Mouse (Mus musculus) left cerebral cortex, adult 11 months (tissue): ENCODE results near the gene Rhobtb1.

Source experiments
- DNase-seq: peaks from one replicate; pipeline ENCODE4 v3.0.0; 2022; ENCODE audit warnings: low spot score

Gene Rhobtb1

DNA sequence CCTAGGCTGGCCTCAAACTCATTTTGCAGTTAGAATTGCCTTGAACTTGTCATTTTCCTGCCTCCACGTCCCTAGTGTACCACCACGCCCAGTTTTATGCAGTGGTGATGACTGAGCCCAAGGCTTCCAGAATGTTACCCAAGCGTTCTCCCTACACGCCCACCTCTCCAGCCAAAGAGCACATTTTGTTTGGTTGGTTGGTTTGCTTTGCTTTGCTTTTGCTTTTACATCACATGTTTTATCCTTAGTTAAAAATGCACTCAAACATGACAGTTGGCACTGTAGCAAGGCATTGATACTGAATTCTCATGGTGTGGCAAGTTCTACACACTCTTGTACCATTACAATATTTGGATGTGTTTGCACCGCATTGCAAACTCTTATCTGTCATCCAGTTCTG is 12.0 kb downstream of the Rhobtb1 start:
- no peak for DNase-seq

DNA sequence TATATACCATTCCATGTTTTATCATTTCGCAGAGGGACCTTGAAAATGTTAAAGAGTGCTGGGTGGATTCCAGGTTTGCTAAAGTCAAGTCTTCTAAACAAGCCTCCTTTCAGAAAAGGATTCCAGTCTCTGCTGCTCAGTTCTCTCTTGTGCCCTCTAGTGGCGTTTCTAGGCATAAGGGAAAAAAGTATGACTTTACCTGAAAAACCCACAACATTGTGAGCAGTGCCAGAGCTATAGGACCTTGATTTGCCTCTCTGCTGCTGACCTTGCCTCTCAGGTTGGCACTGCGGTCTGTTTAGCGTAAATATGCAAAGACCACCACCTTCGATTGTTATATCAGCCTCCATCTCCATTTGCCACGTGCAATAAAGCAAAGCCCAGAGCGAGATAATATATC is 13.9 kb downstream of the Rhobtb1 start:
- DNase-seq, result no peak

DNA sequence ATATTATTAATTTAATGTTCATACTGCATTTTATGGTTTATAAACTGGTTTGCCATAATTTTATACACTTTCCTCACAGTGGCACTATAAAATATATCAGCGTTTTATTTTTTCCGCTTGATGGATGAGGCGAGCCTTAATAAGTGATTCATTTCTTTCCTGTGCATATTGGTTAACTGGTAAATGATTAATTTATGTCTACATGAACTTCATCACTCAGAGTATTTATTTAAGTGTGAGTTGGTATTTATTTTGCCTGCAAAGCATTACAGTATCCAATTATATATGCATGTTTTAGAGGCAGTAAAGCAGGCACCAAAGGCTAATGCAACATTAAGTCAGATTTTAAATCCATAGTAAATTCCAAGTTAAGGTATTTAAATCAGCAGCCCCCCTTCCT is 14.6 kb downstream of the Rhobtb1 start:
- no peak for DNase-seq

DNA sequence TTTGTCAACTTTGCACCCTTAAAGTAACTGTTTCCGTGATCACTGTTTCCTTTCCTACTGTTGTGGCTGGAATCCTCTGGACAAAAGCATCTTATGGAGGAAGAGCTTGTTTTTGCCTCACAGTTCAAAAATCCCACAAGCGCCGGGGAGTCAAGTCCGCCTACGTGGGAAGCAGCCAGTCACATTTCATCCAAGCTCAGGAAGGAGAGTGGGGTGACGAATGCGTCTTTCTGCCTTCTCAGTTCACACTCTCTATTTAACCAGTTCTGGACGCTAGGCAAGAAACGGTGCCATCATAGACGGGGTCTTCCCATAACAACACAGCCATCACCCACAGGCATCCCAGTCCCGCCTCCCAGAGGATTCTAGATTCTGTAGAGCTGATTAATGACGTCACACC is 15.3 kb downstream of the Rhobtb1 start:
- DNase-seq, result no peak

DNA sequence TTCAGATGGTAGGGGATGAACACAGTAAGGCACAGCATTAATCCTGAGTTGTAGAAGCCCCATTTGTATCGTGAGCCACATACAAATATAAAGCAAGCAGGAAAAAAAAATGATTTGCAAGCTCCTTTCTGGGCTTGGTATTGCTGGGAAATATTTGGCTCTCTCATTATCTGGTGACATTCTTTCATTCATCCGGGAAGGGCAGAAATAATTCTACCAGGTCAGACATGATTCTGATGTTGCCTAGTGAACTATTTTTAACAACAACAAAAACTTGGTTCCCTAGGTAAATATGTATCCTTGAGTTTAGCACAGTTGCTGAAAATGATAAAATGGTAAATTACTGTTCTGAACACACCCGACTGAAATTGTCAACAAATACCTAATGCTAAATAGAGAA is 21.2 kb downstream of the Rhobtb1 start:
- no peak for DNase-seq

DNA sequence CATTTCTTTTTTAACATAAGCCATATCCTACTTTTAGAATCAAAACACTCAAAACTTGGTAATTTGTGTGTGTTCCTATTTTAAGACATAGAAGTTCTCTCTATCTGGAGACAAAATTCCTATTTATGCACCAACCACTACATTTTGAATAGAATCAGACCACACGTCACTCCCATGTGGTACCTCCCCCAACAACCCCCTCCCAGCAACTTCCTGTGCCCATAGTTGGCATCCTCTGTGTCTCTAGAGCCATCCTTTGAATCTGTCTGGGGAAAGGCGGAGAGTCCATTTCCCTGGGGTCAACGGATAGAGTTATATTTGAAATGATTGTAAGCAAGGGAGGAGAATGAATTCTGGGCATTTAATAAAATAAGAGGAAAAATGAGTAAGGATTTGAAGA is 24.9 kb downstream of the Rhobtb1 start:
- DNase-seq, result no peak

DNA sequence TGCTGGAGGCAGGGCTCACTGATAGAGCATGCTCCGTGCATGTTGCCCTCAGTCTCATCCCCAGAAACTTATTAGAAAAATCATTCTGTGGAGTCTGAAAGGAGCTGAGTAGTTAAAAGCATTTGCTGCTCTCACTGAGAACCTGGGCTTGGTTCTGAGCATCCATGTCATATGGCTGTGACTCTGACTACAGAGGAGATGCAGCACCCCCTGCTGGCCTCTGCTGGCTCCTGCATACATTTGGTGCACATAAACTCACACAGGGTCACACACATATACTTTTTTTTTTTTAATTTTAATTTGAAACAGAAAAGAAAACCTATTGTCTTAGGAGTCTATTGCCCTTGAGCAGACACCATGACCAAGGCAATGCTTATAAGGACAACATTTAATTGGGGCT is 28.1 kb downstream of the Rhobtb1 start:
- no peak for DNase-seq

DNA sequence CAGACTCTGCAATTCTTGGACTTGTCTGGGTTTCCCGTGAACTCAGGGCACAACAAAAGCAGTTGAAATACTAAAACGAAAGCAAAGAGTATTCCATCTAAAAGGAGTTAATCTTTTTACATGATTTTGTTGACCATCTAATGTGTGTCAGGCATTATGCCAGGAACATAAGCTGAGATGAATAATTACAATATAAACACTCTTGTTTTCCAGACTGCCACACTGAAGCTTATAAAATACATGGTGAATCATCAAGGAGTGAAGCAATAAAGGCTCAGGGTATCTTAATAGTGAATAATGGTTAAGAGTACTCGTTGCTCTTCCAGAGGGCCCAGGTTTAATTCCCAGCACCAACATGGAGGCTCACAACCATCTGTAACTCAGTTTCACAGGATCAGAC is 29.8 kb downstream of the Rhobtb1 start:
- no peak for DNase-seq

DNA sequence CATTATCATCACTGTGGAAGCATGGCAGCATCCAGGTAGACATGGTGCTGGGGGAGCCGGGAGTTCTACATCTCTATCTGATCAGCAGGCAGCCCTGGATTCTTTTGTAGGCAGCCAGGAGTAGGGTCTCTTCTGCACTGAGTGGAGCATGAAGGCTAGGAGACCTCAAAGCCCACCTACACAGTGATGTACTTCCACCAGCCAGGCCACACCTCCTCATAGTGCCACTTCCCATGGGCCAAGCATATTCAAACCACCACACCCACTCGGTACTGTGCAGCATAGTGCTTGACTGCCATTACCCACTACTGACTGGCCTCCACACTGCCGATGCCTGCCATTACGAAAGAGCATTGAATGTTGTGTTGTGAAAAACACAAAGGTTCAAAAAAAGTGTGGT is 33.7 kb downstream of the Rhobtb1 start:
- no peak for DNase-seq

DNA sequence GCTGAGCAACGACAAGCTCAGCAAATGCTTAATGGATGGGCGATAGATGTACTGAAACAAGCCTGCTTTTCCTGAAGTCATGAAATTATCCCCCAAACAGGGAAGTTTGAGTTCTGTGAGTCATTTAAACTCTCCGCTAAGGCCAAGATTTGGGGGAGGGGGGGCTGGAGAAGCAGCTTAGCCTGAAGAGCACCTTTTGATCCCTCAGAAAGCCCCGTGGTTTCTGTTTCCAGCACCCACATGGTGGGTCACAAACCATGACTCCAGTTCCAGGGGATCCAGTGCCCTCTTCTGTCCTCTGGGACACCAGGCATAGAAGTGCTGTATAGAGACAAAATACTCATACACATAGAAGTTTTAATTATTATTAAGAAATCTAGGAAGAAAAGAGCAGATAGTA is 34.2 kb downstream of the Rhobtb1 start:
- no peak for DNase-seq

DNA sequence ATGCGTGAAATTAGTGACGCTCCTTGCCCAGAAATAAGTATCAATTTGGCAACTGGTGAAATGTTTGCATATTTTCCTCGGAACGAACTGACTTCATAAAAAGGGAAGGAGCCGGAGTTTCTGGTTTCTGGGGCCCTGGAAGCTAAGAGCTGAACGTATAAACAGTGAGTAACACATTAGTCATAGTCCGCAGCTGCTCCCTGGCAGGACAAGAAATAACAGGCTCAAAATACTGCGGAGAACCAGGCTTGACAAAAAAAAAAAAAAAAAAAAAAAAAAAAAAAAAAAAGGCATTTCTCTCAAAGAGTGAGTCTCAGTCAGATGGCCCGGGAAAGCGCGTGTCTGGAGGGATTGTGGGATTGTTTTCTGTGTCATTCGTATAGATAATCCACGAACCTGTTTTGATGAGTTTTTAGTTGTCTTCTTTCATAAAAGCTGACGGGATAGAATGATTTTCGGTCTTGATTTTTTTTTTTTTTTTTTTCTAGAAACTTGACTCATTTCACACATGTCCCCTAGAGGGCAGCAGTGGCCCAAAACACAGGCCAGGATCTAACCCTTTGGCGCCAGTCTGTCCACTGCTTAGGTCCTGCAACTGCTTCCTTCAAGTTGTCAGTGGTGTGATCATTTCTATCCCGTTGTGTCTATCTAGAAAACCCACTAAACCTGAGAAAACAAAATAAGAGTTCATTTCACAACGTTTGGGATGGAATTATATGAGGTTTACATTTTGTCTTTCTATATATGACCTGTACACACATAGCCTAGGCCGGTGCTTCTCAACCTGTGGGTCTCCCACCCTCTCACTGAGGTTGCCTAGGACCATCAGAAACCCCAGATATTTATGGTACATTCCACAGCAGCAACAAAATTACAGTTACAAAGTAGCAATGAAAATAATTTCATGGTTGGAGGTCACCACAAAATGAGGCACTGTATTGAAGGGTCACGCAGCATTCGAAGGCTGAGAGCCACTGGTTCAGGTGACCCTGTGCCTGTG is 35.0 kb downstream of the Rhobtb1 start:
- DNase-seq, result peak; percentile 45

DNA sequence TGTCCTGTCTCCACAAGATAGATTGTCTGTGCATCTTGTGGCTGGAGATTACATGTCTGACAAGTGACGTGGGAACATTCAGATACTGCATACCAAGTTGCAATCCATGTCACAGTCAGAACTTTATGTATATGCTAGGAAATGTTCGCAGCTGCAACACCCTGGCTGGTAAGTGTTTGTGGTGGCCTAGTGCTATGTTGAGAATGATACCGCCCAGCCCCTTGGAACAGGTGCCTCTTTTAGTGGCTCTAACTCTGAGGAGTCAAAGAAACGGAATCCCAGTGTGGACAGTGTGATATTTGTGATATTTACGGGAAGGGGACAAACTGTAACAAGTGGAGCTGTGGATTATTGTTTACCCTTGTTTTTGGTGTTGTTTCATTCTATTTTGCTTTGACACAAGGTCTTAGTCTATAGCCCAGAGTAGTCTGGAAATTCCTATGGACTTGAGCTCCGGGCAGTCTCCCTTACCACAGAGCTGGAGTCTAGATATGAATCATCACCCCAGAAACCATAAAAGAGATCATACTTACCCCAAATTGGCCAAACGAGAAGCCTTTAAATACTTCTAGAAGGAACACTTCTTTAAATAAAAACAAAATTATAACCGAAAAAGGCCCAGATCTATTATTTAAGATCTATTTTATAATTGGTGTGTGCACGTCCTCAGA is 36.7 kb downstream of the Rhobtb1 start:
- DNase-seq, result no peak

DNA sequence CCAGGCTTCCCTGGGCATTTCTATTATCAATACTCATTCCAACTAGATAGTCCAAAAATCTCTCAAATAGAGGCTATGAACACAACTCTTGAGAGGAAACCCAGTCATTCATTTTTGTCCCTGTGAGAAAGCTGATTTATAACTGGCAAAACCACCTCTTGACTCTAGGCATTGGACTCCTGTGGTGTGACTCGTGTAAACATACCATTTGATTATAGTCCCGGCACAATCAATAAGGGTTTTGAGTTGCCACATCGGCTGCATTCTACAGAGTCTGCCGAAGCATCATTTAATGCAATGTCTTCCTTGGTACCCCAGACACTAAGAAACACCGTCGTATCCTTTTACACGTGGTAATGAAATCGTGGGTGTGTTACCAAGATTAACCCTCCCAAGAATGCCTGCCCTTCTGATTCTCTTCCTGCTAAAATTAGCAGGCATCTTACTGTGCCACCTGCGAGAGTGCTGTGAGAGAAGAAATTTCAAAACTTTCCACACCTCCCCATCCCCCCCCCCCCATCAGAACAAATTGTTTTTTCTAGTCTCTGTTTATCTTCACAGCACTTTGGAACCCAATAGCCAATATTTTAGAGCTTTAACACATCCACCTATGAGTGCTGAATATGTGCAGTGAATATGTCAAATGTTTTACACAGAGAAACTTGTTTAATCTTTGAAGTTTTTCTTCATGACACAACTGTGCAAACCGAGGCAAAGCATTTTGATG is 39.4 kb downstream of the Rhobtb1 start:
- DNase-seq, result no peak

DNA sequence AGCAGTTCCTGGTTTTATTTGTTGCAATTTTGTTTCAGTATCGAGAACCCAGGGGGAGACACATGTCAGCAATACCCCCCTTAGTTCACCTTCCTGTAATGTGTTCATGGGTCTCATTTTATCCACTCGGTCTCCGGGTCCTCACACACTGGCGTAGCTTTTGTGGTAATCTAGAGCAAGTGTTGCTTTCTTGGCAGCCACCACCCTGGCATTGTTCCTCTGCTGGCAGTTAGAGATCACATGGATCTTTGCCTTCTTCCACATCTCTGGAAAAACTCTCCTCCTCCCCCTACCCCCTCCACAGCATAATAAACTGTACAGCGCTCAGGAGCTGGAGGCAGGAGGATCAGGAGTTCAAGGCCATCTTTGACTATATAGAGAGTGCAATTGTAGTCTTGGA is 41.0 kb downstream of the Rhobtb1 start:
- DNase-seq, result no peak

DNA sequence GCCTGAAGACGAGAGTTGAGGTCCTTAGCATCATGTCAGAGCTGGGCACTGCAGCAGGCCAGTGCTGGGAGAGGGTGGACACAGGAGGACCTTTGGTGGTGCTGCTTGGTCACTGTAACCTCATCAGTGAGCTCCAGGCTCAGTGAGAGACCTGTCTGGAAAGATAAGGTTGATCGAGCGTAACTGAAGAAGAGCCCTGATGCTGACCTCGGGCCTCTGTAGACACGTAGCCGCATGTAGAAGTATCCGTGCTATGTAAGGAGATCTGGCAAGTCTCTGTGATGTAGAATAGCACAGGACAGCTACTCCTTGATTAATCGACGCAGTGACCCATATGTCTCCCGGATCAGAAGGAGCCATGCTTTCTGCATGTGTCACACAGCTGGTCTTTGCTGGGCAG is 42.5 kb downstream of the Rhobtb1 start:
- no peak for DNase-seq

DNA sequence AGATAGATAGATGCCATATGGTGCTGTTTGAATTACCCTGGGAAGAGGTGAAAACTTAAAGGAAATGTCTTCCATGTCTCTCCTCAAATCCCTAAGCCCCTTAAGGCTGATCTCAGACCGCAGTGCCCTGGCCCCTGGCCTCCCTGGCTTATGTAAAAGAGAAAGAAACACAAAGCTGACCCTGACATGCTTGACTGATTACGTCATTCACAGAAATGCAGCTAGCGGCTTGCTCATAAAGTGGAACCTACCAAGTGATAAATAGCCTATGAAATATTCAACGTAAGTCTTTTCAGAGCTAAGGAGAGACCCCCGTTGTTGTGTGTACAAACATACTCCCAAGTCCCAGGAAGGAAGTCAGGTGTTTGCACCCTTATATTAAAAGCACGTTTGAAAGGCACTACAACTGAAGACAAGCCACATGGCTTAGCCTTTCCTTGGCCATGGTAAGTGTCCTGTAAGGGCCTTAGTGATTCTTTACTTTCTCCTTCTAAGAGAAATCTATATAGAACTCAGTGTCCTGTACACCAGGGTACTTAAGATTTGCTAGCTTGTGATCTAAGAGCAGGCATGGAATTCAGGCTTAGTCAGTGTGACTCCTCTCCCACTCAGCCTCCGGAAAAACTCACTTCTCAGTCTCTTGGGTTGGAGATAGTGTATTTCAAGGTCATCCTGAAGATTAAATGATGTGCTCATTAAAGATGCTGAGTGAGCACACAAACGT is 53.6 kb downstream of the Rhobtb1 start:
- DNase-seq, result no peak

DNA sequence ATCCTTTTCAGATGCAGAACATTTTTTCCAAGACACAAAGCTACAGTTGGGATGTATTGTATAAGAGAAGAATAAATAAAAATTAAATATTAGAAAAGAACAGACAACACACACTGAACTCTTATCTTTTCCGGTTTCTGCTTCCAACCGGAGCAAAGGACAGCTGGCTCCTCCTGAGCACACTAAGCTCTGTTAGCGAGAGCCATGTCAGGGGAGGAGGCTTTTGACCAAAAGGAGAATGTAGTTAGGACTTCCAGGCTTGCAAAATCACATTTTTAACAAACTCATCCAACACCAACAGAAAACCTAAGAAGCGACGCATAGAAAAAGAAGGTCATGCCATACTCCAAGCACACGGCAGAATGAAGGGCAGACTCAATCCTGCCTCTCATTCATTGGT is 54.8 kb downstream of the Rhobtb1 start:
- no peak for DNase-seq

DNA sequence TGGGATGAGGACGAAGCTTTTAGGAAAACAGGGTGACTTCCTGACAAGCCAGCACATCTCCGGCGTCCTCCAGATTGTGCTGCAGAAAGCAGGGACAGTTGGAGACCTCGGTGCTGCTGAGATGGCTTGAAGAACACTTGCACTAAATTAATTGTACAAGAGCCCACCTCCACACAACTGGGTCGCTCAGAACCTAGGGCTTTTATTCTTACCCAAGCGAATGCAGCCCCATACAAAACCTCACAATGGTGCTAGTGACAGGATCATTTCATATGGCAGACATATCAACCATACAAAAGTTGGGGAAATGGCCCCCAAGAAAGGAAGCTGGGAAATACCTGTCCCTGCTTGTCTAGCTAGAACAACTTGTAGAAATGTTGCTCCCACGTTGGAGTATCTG is 56.2 kb downstream of the Rhobtb1 start:
- DNase-seq, result no peak

DNA sequence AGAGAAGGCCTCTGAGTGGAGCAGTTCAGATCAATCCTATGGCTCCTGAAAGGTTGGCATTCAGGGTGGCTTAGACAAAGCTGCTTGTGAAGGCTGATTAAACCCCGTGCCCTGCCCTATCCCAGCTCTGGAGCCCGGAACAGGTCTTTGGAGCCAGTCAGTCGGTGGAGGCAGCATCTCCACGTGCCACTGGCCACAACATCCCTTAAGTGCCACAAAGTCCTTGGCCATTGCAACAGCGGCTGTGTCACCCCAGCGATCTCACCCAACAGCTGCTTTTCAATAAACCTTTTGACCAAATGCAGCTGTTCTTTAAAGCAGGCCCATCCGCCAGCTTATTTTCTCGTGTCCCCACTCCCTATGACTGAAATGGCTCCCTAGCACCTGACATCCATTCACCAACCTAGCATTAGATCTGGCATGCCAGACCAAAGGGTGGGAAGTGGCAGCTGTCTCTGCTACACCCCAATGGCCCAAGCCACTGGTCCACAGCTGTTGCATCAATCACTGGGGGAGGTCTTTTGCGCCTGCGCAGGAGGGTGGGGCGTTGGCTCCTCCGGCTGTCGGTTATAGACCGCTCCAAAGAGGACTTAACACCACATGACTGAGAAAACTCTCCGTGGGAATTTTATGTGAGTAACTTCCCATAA is 56.9 kb downstream of the Rhobtb1 start:
- no peak for DNase-seq

DNA sequence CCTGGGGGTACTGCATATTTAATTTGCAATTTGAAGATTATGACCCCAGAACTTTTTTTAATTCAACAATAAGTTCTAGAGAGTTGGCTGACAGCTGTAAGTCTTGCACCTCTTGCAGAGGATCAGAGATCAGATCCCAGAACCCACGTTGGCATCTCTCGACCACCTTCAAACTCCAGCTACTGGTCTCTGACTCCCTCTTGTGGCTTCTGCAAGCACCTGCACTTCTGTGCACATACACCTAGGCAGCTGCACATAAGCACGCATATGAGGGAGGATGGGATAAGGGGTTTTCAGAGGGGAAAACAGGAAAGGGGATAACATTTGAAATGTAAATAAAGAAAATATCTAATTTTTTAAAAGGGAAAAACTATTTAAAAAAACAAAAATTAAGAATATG is 57.5 kb downstream of the Rhobtb1 start:
- DNase-seq, result no peak

DNA sequence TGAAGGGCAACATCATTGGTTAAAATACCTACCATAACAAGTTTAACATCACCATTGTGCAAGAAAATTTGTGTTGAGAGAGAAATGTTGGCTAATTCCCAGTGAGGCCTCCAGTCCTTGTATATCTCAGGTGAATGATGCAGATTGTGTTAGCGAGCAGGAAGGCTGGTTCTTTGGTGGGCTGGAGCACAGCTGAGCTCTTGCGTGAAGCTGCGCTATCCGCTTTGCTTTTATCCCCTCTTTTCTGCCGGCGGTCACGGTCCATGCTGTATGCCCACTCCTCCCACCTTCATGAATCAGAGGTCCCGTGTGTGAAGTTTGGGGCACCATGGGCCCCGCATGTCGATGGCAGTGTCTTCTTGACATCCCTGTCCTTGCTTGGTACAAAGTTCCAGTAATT is 58.8 kb downstream of the Rhobtb1 start:
- DNase-seq, result no peak

DNA sequence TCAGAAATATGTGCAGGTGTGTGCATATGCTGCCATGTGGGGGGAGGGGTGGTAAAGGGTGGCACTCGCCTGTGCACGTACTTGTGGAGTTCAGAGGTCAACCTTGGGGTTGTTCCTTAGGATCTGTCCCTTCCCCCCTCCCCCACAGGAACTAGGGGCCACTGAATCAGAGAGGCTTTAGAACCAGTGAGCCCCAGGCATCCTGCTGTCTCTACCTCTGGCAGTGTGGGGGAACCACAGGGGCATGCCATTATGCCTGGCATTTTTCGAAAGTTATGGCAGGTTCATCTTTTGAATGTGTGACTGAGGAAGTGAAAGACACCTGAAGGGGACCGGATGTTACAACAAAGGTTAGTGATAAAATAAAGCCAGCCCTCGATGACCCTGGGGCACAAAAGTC is 59.4 kb downstream of the Rhobtb1 start:
- DNase-seq, result no peak
